Mouse (Mus musculus) bone marrow, adult 2 months (tissue): ENCODE data around the gene Taf6.

Source experiments
- CTCF ChIP-seq: fragments of 200-500 bp; IDR thresholded peaks from 2 replicates; pipeline ENCODE4 v1.5.1; 2011; ENCODE audit warnings: low read length, control low read depth; ENCODE audit not compliant: control insufficient read depth, insufficient read depth
- POLR2A ChIP-seq: fragments of 200-500 bp; IDR thresholded peaks from 2 replicates; pipeline ENCODE4 v1.6.1; 2011; ENCODE audit warnings: low read depth, mild to moderate bottlenecking, control low read depth, low read length, borderline replicate concordance; ENCODE audit not compliant: control insufficient read depth

DNA sequence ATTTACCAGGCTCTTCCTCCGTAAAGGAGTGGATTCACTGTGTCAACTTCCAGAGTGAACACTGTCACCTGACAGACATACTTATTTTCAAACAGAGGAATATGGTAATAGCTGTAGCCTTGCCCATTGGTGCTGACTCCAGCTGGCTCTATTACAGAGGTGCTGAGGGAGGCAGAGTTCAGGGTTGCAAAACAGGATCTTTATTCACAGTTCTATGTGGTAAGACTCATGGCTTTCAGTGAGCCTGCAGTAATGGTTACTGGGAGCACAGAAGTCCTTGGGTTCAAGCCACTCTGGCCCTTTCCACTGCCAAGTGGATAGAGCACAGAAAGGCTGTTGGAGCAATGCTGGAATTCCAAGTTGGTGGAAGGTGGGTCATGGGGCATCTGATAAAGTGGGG lies 20.0 kb upstream of the Taf6 start:
- TF ChIP-seq CTCF (no peak), POLR2A (no peak)
